Mouse (Mus musculus) midbrain, embryonic 10.5 days (tissue): Measurements from ENCODE around the gene Smlr1. TPM values are rescaled to one million over a fixed set of nuclear protein-coding genes. Genes with fewer than 3 reads are reported as not detected.

Experiments
- polyA plus RNA-seq: library from polyadenylated mRNA; unstranded; fragments of >200 nt; fragmentation: Nextera tagmentation; extraction: Ambion mirVana; gene quantifications from 2 replicates; pipeline ENCODE4 v1.2.1, GENCODE M21; 2016

Gene Smlr1
- polyA plus RNA-seq, 1 experiment from 2014 or later, result not detected

Other genes starting within 250 kb of the Smlr1 start
- 17.2 and 17.5 TPM in 2 replicates for gene Akap7, start 228.4 kb downstream of the Smlr1 start, polyA plus RNA-seq
- gene Epb41l2, start 176.5 kb downstream of the Smlr1 start, polyA plus RNA-seq, result 43.2 and 47.5 TPM in 2 replicates